In the genomic region with DNA sequence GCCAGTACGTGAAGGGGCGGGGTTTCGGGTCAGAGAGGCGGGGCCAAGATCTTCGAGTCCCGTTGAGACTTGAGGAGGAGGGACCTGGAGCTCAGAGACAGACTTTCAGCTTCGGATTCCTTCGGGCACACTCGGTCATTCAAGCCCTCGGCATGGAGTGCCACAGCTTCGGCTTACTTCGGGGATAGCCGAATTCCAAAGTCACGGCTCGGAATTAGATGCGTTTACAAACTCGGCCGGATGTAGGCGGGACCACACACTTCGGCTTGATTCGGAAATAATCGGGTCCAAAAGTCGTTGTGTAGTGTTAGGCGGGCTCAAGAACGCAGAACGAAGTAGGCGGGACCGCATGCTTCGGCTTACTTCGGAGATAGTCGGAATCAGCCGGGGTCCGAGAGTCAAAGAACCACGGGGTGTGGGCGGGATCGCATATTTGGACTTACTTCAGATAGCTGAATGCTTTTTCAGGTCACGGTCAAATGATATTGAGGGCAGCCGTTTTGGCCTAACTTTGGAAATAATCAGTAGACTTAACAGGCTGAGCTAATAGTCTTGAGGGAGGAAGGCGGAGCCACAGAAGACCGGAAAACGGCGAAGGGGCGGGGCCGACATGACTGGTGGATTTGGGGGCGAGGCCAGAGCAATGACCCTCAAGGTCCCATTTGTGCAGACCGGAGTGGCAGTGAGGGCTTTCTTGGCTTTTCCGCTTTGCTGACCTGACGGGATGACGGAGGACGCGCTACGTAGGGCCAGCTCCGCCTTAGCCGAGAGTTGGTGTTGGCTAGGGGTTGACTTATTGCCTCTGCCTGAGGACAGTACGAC, we compare ENCODE assay signal across 8 mouse cellular contexts. TPM values are rescaled to one million over a fixed set of nuclear protein-coding genes. Genes with fewer than 3 reads are reported as not detected.
DNase-seq lines count a peak whose midpoint lies in the region; ATAC-seq lines count a peak whose summit lies in the region.

Mboat7 (minus strand) TSS at position 537 of the 822 bp plus-strand sequence.

- under 1% methylated on average over 55 of the region's 55 CpGs for WGBS in heart, embryonic 10.5 days
- WGBS in kidney, embryonic 15.5 days, result under 1% methylated on average over 55 of the region's 55 CpGs

- peaks cover 26% of the 10 kb centered on the region for H3K36me3 ChIP-seq in heart, embryonic 10.5 days
- peaks cover 43% of the 10 kb centered on the region for H3K36me3 ChIP-seq in kidney, embryonic 15.5 days

- peak within 1 kb of the TSS; percentile 90 for H3K9ac ChIP-seq in kidney, embryonic 15.5 days

- peak within 1 kb of the TSS; percentile 94 for H3K27ac ChIP-seq in heart, embryonic 10.5 days
- H3K27ac ChIP-seq in kidney, embryonic 15.5 days, result peak within 1 kb of the TSS; percentile 99

- H3K9me3 ChIP-seq in heart, embryonic 10.5 days, result no peaks in the 10 kb centered on the region
- H3K9me3 ChIP-seq in kidney, embryonic 15.5 days (replicated peaks), result no peaks in the 10 kb centered on the region

- DNase-seq in B cell, adult 2 months, result peak; percentile 98 to 99
- peak; percentile 99 for DNase-seq in brain, adult 2 months (ENCODE audit: low read depth, low spot score)
- DNase-seq in heart, embryonic 10.5 days (ENCODE audit: low spot score), result peak; percentile 99
- DNase-seq in liver, result peak; percentile 96
- DNase-seq in spleen, postnatal 4 days (ENCODE audit: low spot score in 2 of 2), result peak; percentile 96

- H3K4me2 ChIP-seq in kidney, embryonic 15.5 days, result peak within 1 kb of the TSS; percentile 90

- no peaks in the 10 kb centered on the region for H3K27me3 ChIP-seq in heart, embryonic 10.5 days (ENCODE audit: insufficient read depth, poor library complexity, severe bottlenecking)
- H3K27me3 ChIP-seq in kidney, embryonic 15.5 days, result no peaks in the 10 kb centered on the region

- peaks cover 21% of the 10 kb centered on the region; the same call in 1 of the 2 replicates for H3K4me1 ChIP-seq in heart, embryonic 10.5 days
- H3K4me1 ChIP-seq in kidney, embryonic 15.5 days, result peaks cover 25% of the 10 kb centered on the region

- ATAC-seq in erythroblast, adult 5-6 weeks (replicated peaks; ENCODE audit: low FRiP score, poor library complexity, severe bottlenecking), result peak; percentile 90
- peak; percentile 91 for ATAC-seq in kidney, embryonic 15.5 days (replicated peaks; ENCODE audit: low FRiP score)
- ATAC-seq in monocyte, adult 5-6 weeks (replicated peaks; ENCODE audit: insufficient number of reproducible peaks, low FRiP score, low TSS enrichment, poor library complexity, severe bottlenecking), result peak; percentile 78

- H3K4me3 ChIP-seq in heart, embryonic 10.5 days, result peak within 1 kb of the TSS; percentile 77
- H3K4me3 ChIP-seq in kidney, embryonic 15.5 days (replicated peaks), result peak within 1 kb of the TSS; percentile 76

RNA-seq across cellular contexts. Expression of gene Mboat7, which starts in this region (rescaled TPM):
- 22.8 and 27.7 TPM in 2 replicates for total RNA-seq in erythroblast, adult 5-6 weeks (2015; ENCODE audit: low replicate concordance)
- 6.1 and 8.4 TPM in 2 replicates for total RNA-seq in erythroblast, adult 5-6 weeks (2017; ENCODE audit: low replicate concordance)
- polyA plus RNA-seq in heart, embryonic 10.5 days (2016; fragmentation: Nextera tagmentation; extraction: Ambion mirVana), result 32.7 and 40.4 TPM in 2 replicates
- polyA plus RNA-seq in kidney, embryonic 15.5 days (2015; fragmentation: Nextera tagmentation; extraction: Ambion mirVana), result 56.9 and 59.6 TPM in 2 replicates
- total RNA-seq in monocyte, adult 5-6 weeks (2017), result 26.7 to 36.8 TPM (median 36.4 TPM) in 3 replicates

Comparison
In these comparisons a context has a peak if more than half of its experiments do, and no peak if none do; other contexts are left out.
1. Peak in every context shown above with its lines: DNase-seq, ATAC-seq, H3K4me3 ChIP-seq and H3K27ac ChIP-seq.